Mouse (Mus musculus) stomach, embryonic 15.5 days (tissue): ENCODE results near the gene Traf1. TPM values are rescaled to one million over a fixed set of nuclear protein-coding genes. Genes with fewer than 3 reads are reported as not detected.
A peak's percentile ranks its signal among the peaks of the same experiment; 100 is the strongest.

Experiments used
- ATAC-seq: fragments of 200-750 bp; cut with Nextera tagmentation; 2 replicates; pipeline ENCODE4 v1.8.0; 2017; ENCODE audit warnings: low read depth, moderate number of reproducible peaks, moderate TSS enrichment; ENCODE audit not compliant: insufficient read depth, low FRiP score
- H3K27ac ChIP-seq: fragments of 300-500 bp; sonication (generic); 2 replicates; pipeline ENCODE4 v1.5.1; 2015; ENCODE audit warnings: mild to moderate bottlenecking, inconsistent platforms
- H3K27me3 ChIP-seq: fragments of 300-500 bp; sonication (generic); replicated peaks from 2 replicates; pipeline ENCODE4 v1.6.1; 2015; ENCODE audit warnings: inconsistent platforms
- H3K36me3 ChIP-seq: fragments of 300-500 bp; sonication (generic); 2 replicates; pipeline ENCODE4 v1.6.1; 2015; ENCODE audit warnings: inconsistent platforms
- H3K4me1 ChIP-seq: fragments of 300-500 bp; sonication (generic); 2 replicates; pipeline ENCODE4 v1.6.1; 2015; ENCODE audit warnings: inconsistent platforms
- H3K4me2 ChIP-seq: fragments of 300-500 bp; sonication (generic); 2 replicates; pipeline ENCODE4 v1.6.1; 2015; ENCODE audit warnings: mild to moderate bottlenecking, inconsistent platforms
- H3K4me3 ChIP-seq: fragments of 300-500 bp; sonication (generic); replicated peaks from 2 replicates; pipeline ENCODE4 v1.5.1; 2015; ENCODE audit warnings: inconsistent platforms
- H3K9ac ChIP-seq: fragments of 300-500 bp; sonication (generic); 2 replicates; pipeline ENCODE4 v1.6.1; 2015; ENCODE audit warnings: inconsistent platforms
- H3K9me3 ChIP-seq: fragments of 300-500 bp; sonication (generic); 2 replicates; pipeline ENCODE4 v1.6.1; 2016; ENCODE audit warnings: inconsistent platforms
- WGBS: fragments of 180-500 bp; shearing (Covaris S2); methylation state at CpG from one replicate; pipeline ENCODE4 v1.1.7; 2015; 5-methylcytosine and 5-hydroxymethylcytosine counted together
- polyA plus RNA-seq: library from polyadenylated mRNA; unstranded; fragments of >200 nt; fragmentation: Nextera tagmentation; extraction: Ambion mirVana; gene quantifications from 2 replicates; pipeline ENCODE4 v1.2.1, GENCODE M21; 2015

Traf1 gene
- polyA plus RNA-seq, 1 experiment from 2014 or later = 3.2 TPM

DNA sequence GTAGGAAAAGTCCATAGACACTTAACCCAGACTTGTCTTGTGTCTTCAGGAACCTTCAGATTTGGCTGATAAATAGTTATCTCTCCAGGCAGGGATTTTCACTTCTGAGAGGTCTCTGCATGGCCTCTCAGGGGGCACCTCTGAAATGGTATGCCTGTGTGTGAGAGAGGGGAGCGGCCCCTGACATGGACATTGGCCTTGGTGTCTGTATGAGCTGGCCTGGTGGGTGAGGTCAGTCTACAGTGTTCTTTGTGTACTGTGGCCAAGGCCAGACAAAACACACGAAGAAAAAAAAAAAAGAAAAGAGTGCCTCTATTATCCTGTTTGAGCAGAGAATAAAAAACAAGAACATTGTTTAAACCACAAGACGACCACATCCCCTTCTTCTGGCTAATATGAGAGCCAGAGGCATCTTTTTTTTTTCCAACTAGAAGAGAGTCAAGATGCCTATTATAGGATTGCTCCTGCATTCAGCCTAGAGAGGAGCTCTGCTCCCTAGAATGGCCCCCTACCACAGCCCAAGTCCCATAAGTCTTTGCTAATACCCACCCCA is 18.0 kb upstream of the Traf1 start:
- H3K27me3 ChIP-seq = no peaks in the 10 kb centered on the region
- H3K9me3 ChIP-seq = no peaks in the 10 kb centered on the region
- H3K9ac ChIP-seq = no peak overlapping the region
- H3K4me1 ChIP-seq = peaks cover 4% of the 10 kb centered on the region; the same call in 1 of the 2 replicates
- no peak overlapping the region for H3K4me2 ChIP-seq
- WGBS = 50% methylated on average over 3 of the region's 3 CpGs
- H3K27ac ChIP-seq = no peak overlapping the region
- no peak overlapping the region for H3K4me3 ChIP-seq
- no peak for ATAC-seq
- H3K36me3 ChIP-seq = no peaks in the 10 kb centered on the region

- no peaks in the 10 kb centered on the region for H3K36me3 ChIP-seq
- no peak overlapping the region for H3K4me3 ChIP-seq
- H3K9me3 ChIP-seq = no peaks in the 10 kb centered on the region
- 92% methylated on average over 2 of the region's 2 CpGs for WGBS
- H3K27ac ChIP-seq = no peak overlapping the region
- H3K4me2 ChIP-seq = no peak overlapping the region
- H3K27me3 ChIP-seq = no peaks in the 10 kb centered on the region
- no peak for ATAC-seq
- peaks cover 2% of the 10 kb centered on the region; the same call in 1 of the 2 replicates for H3K4me1 ChIP-seq
- H3K9ac ChIP-seq = no peak overlapping the region
These were observed 16.7 kb upstream of the Traf1 start for GRCm38 (mm10) chr2:34978226-34978625.

GRCm38 (mm10) chr2:34976945-34977658 is 15.5 kb upstream of the Traf1 start:
- no peak overlapping the region for H3K9ac ChIP-seq
- WGBS = 75% methylated on average over 8 of the region's 8 CpGs
- ATAC-seq = no peak

GRCm38 (mm10) chr2:34976447-34976846 is 14.9 kb upstream of the Traf1 start:
- H3K9me3 ChIP-seq = no peaks in the 10 kb centered on the region
- no peak for ATAC-seq
- no peak overlapping the region for H3K27ac ChIP-seq
- no peaks in the 10 kb centered on the region for H3K4me1 ChIP-seq
- no peaks in the 10 kb centered on the region for H3K27me3 ChIP-seq
- no peak overlapping the region for H3K4me2 ChIP-seq
- WGBS = 79% methylated on average over 6 of the region's 6 CpGs
- no peak overlapping the region for H3K4me3 ChIP-seq
- no peaks in the 10 kb centered on the region for H3K36me3 ChIP-seq
- H3K9ac ChIP-seq = no peak overlapping the region

More at GRCm38 (mm10) chr2:34976945-34977658, 15.5 kb upstream of the Traf1 start:
- 0 out of 2 replicates have a peak overlapping the region, but pooled peaks have one; percentile 21 for H3K27ac ChIP-seq
- H3K4me1 ChIP-seq = no peaks in the 10 kb centered on the region
- H3K4me3 ChIP-seq = no peak overlapping the region
- H3K4me2 ChIP-seq = no peak overlapping the region
- no peaks in the 10 kb centered on the region for H3K27me3 ChIP-seq
- H3K36me3 ChIP-seq = no peaks in the 10 kb centered on the region
- no peaks in the 10 kb centered on the region for H3K9me3 ChIP-seq

DNA sequence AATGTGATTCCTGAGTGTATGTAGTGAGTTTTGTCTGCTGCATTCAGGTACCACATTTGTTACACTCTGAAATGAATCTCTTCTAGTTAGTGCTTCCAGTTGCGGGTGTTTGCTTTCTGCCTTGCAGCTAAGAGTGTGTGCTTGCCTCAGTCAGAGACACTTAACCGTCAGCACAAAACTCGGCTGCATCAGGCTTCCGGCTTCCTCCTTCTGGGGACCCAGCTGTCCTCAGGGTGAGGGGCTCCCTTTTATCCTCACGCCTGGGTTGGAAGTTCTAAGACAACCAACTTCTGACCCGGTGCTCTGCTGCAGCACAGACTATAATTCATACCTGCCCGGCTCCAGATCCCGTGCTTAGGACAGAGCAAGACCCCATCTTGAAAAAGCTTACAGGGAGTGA is 11.5 kb upstream of the Traf1 start:
- no peak overlapping the region for H3K9ac ChIP-seq
- no peaks in the 10 kb centered on the region for H3K36me3 ChIP-seq
- no peak overlapping the region for H3K27ac ChIP-seq
- H3K4me1 ChIP-seq = no peaks in the 10 kb centered on the region
- no peaks in the 10 kb centered on the region for H3K9me3 ChIP-seq
- ATAC-seq = no peak
- no peak overlapping the region for H3K4me2 ChIP-seq
- WGBS = 81% methylated on average over 8 of the region's 8 CpGs
- no peak overlapping the region for H3K4me3 ChIP-seq
- no peaks in the 10 kb centered on the region for H3K27me3 ChIP-seq

DNA sequence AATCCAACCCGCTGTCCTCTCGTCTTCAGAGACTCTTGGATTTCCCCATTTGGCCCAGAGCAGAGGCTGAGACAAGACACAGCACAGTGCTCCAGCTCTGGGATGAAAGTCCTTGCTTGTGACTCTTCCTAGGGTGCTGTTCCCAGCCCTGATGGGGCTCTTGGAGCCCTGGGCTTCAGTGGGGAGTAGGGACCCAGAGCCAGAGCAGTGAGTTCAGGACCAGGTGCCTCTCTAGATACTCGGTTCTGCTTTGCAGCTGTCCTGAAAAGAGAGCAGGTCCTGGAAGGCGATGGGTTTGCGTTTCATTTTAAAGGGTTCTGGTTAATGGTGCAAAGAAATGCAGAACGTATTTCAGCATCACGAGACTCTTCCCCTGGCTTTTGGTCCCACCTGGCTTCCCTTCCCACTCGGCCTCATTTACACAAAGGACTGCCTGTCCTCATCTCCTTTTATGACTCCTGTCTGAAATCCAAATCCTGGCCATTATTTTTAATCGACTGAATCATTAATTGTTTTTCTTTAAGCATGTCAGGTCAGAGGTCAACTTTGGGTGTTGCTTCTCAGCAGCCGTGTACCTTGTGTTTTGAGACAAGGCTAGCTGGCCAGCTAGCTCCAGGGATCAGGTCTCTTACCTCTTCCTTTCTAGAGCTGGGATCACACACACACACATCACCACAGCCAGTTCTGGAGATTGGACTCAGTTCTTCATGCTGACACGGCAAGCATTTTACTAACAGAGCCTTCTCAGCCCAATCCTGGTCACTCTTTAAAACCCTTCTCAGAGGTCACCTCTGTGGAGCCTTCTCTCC is 9.7 kb upstream of the Traf1 start:
- H3K9me3 ChIP-seq = no peaks in the 10 kb centered on the region

DNA sequence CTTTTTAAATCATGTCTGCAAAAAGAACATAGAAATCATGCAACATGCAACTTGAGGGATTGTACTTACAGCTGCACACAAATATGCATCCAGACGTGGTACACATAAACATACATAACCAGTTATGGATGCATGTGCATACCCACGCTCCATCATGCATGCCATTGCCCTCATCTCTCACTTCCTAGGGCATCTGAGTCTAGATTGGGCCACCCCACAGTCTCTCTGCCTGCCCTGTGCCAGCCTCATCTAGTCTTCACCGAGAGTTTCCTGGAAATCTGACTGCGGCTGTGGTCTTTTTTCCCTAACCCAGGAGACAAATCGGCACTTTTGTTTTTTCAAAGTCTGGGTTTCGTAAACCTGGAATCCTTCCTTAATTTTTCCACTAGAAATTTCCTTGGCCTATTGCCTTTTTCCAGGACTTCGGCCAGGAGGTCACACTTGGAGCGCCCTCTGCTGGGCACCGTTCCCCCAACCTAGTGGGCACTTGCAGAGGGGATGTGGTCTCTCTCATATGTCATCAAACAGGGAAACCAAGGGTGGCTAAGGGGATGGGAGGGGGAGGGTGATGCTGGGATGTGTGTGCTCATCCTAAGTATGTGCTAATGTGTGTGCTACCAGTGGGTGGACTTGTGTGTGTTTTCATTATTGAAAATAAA is 8.6 kb upstream of the Traf1 start:
- H3K36me3 ChIP-seq = no peaks in the 10 kb centered on the region
- no peak overlapping the region for H3K27ac ChIP-seq

More for the DNA sequence above, 9.7 kb upstream of the Traf1 start:
- Histone ChIP-seq H3K36me3 (no peaks in the 10 kb centered on the region), H3K27ac (no peak overlapping the region), H3K27me3 (no peaks in the 10 kb centered on the region), H3K4me2 (no peak overlapping the region), H3K4me3 (no peak overlapping the region), H3K4me1 (no peaks in the 10 kb centered on the region), H3K9ac (no peak overlapping the region)
- WGBS = 77% methylated on average over 11 of the region's 11 CpGs
- no peak for ATAC-seq

DNA sequence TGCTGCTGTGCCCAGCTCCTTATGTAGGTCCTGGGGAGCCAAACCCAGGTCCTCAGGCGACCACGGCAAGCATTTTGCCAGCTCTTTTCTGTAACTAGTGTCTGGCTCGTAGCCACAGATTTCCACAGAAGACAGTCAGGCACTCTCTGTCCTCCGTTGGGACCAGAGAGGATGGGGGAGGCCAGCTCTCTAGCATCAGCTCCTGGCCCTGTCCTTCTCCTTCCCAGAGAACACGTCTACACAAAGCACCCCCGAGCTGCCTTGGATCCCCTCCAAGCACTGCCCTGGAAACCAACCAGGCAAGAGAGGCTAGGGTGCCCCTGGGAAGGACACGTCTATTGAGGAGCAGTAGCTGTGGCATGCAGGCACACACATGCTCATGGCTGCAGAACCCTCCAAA is 7.6 kb upstream of the Traf1 start:
- ATAC-seq = no peak
- H3K9me3 ChIP-seq = no peaks in the 10 kb centered on the region
- H3K27ac ChIP-seq = no peak overlapping the region
- H3K27me3 ChIP-seq = no peaks in the 10 kb centered on the region
- H3K4me3 ChIP-seq = no peak overlapping the region
- H3K9ac ChIP-seq = no peak overlapping the region
- no peaks in the 10 kb centered on the region for H3K4me1 ChIP-seq
- WGBS = 74% methylated on average over 7 of the region's 7 CpGs
- H3K36me3 ChIP-seq = no peaks in the 10 kb centered on the region
- no peak overlapping the region for H3K4me2 ChIP-seq

More for the DNA sequence above, 8.6 kb upstream of the Traf1 start:
- Histone ChIP-seq H3K4me1 (no peaks in the 10 kb centered on the region), H3K27me3 (no peaks in the 10 kb centered on the region), H3K9ac (no peak overlapping the region), H3K9me3 (no peaks in the 10 kb centered on the region), H3K4me2 (no peak overlapping the region), H3K4me3 (no peak overlapping the region)
- ATAC-seq = no peak
- 35% methylated on average over 9 of the region's 9 CpGs for WGBS

DNA sequence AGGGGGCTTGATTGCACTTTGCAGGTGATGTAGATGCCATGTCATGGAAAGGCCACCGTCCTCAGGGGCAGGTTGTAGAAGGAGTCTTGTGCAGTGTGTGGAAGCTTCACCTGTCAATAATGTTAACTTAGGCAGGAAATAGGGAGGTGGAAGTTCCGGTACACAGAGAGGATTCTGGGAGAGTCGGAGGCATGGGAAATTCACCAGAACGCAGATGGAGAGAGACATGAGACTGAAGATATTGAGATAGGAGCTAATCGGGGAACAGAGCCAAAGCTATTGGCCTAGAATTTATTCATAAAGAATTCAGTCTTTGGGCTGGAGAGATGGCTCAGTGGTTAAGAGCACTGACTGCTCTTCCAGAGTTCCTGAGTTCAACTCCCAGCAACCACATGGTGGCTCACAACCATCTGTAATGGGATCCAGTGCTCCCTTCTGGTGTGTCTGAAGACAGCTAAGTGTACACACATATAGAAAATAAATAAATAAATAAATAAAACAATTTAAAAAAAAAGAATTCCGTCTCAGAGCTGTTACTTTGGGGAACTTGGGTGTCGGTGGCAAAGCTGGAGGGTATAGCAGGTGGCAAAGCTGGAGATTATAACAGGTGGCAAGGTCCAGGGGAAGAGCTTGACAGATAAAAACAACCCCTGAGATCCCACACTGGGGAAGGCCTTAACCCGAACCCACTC is 4.8 kb upstream of the Traf1 start:
- H3K9me3 ChIP-seq = no peaks in the 10 kb centered on the region
- no peak overlapping the region for H3K4me3 ChIP-seq
- no peak for ATAC-seq
- H3K9ac ChIP-seq = no peak overlapping the region
- H3K4me2 ChIP-seq = no peak overlapping the region
- WGBS = 82% methylated on average over 8 of the region's 8 CpGs
- no peaks in the 10 kb centered on the region for H3K27me3 ChIP-seq
- no peaks in the 10 kb centered on the region for H3K36me3 ChIP-seq
- H3K27ac ChIP-seq = no peak overlapping the region
- peaks cover 9% of the 10 kb centered on the region; the same call in 1 of the 2 replicates for H3K4me1 ChIP-seq

GRCm38 (mm10) chr2:34965806-34966205 is 4.2 kb upstream of the Traf1 start:
- ATAC-seq = no peak
- H3K27ac ChIP-seq = no peak overlapping the region
- H3K4me3 ChIP-seq = no peak overlapping the region
- WGBS = 73% methylated on average over 8 of the region's 8 CpGs
- H3K36me3 ChIP-seq = no peaks in the 10 kb centered on the region
- no peaks in the 10 kb centered on the region for H3K27me3 ChIP-seq
- no peak overlapping the region for H3K9ac ChIP-seq
- H3K4me1 ChIP-seq = peaks cover 13% of the 10 kb centered on the region; the same call in 1 of the 2 replicates
- H3K9me3 ChIP-seq = no peaks in the 10 kb centered on the region
- no peak overlapping the region for H3K4me2 ChIP-seq

DNA sequence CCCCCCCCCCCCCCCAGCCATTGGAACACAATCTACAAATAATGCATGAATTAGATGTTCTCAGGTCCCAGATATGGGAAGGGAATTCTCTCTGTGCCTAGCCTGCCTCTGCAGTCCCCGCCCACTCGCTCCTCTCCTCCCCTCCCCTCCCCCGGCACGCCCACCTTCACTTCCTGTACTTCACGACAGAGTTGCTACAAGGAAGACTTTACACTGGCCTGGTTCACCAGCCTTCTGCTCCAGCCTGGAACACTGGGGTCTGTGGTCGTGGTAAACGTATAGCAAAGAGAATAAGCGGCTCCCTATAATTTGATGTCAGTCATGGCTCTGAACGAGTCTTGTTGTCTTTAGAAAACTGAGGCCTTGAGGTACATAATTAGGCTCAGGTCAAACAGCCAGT is 3.7 kb upstream of the Traf1 start:
- 33% methylated on average over 9 of the region's 9 CpGs for WGBS
- Histone ChIP-seq H3K4me2 (0 out of 2 replicates have a peak overlapping the region, but pooled peaks have one; percentile 16), H3K27ac (no peak overlapping the region), H3K9me3 (no peaks in the 10 kb centered on the region), H3K27me3 (no peaks in the 10 kb centered on the region), H3K9ac (no peak overlapping the region), H3K4me1 (peaks cover 13% of the 10 kb centered on the region; the same call in 1 of the 2 replicates), H3K36me3 (no peaks in the 10 kb centered on the region), H3K4me3 (no peak overlapping the region)
- no peak for ATAC-seq
